10 mouse cellular contexts compared by ENCODE assay signal in the genomic region with DNA sequence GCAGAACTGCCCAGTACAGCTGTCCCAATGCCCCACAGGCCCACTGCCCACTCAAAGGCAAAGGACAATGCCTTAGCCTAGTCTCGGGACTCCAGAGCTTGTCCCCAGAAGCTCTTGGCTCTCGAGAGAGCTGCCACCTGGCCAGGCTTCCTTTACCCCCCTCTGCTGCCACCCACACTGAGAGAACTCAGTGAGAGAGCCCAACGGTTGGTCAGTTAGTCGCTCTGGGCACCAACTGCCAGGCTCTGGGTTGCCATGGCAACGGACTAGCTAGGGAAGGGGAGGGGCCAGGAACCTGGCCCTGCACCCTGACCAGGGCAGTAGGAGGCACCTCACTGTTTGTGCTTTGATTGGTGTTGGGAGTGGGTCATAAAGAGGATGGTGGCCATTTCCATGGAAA. TPM values are rescaled to one million over a fixed set of nuclear protein-coding genes. Genes with fewer than 3 reads are reported as not detected.
DNase-seq lines count a peak whose midpoint lies in the region; ATAC-seq lines count a peak whose summit lies in the region.
"Had no signal": no experiment of that assay in that cellular context is flagged by ENCODE, and none has a peak within 500 bp of the region (broad histone marks: within the 10 kb centered on the region; RNA-seq: fewer than 3 reads in every experiment).

No protein-coding gene starts in this region.

- H3K9me3 ChIP-seq in hindbrain, embryonic 16.5 days (ENCODE audit: control insufficient read depth, low read length) = no peaks in the 10 kb centered on the region
- no peaks in the 10 kb centered on the region for H3K9me3 ChIP-seq in midbrain, embryonic 11.5 days (ENCODE audit: control insufficient read depth, low read length)
- H3K9me3 ChIP-seq: heart, embryonic 15.5 days had no signal

- no peak overlapping the region for H3K9ac ChIP-seq in hindbrain, embryonic 16.5 days (ENCODE audit: low read depth, low read length)
- no peak overlapping the region for H3K9ac ChIP-seq in midbrain, embryonic 11.5 days (ENCODE audit: low read length)
- H3K9ac ChIP-seq: heart, embryonic 15.5 days had no signal

- peaks cover 11% of the 10 kb centered on the region for H3K36me3 ChIP-seq in hindbrain, embryonic 16.5 days (ENCODE audit: control insufficient read depth, insufficient read depth, low read length)
- no peaks in the 10 kb centered on the region for H3K36me3 ChIP-seq in midbrain, embryonic 11.5 days (ENCODE audit: control insufficient read depth, insufficient read depth, low read length)
- H3K36me3 ChIP-seq: heart, embryonic 15.5 days had no signal

- no peak overlapping the region for H3K4me2 ChIP-seq in hindbrain, embryonic 16.5 days (ENCODE audit: low read length)
- no peak overlapping the region for H3K4me2 ChIP-seq in midbrain, embryonic 11.5 days
- H3K4me2 ChIP-seq: heart, embryonic 15.5 days had no signal

- 15% methylated on average over 5 of the region's 5 CpGs for WGBS in hindbrain, embryonic 16.5 days
- 42% methylated on average over 5 of the region's 5 CpGs for WGBS in midbrain, embryonic 11.5 days

- H3K27ac ChIP-seq in hindbrain, embryonic 16.5 days (ENCODE audit: low read depth, low read length) = no peak overlapping the region
- H3K27ac ChIP-seq in midbrain, embryonic 11.5 days (ENCODE audit: low read depth, low read length) = no peak overlapping the region
- H3K27ac ChIP-seq: heart, embryonic 15.5 days; macrophage had no signal

- H3K27me3 ChIP-seq in hindbrain, embryonic 16.5 days (replicated peaks; ENCODE audit: control insufficient read depth, insufficient read depth, low read length) = 0 out of 2 replicates have a peak, but pooled peaks cover 2% of the 10 kb centered on the region
- H3K27me3 ChIP-seq in midbrain, embryonic 11.5 days (ENCODE audit: control insufficient read depth, insufficient read depth, low read length) = peaks cover 23% of the 10 kb centered on the region

- ATAC-seq in hindbrain, embryonic 16.5 days = peak; percentile 38
- no peak for ATAC-seq in midbrain, embryonic 11.5 days (ENCODE audit: low FRiP score)

- DNase-seq in adrenal gland, adult 2 months = peak; percentile 54
- DNase-seq in adrenal gland, adult 8-10 months = no peak
- peak; percentile 77 for DNase-seq in layer of hippocampus, adult 9-11 months
- DNase-seq in layer of hippocampus, postnatal 25 days (ENCODE audit: extremely low spot score in 1 of 2, low spot score in 1 of 2) = no peak
- peak; percentile 62 for DNase-seq in midbrain, embryonic 11.5 days (ENCODE audit: low spot score, missing footprints)
- no peak for DNase-seq in liver
- no peak for DNase-seq in urinary bladder, postnatal 36 days (ENCODE audit: low spot score in 2 of 2)

- H3K4me1 ChIP-seq in hindbrain, embryonic 16.5 days (ENCODE audit: control insufficient read depth, insufficient read depth, low read depth, low read length) = peaks cover 16% of the 10 kb centered on the region
- H3K4me1 ChIP-seq in midbrain, embryonic 11.5 days (ENCODE audit: control insufficient read depth, insufficient read depth, low read length) = peaks cover 6% of the 10 kb centered on the region

- no peak overlapping the region for H3K4me3 ChIP-seq in hindbrain, embryonic 16.5 days (ENCODE audit: low read length)
- no peak overlapping the region for H3K4me3 ChIP-seq in midbrain, embryonic 11.5 days (ENCODE audit: low read depth, low read length)
- H3K4me3 ChIP-seq: heart, embryonic 15.5 days had no signal

RNA-seq across cellular contexts. Expression of a gene that starts 48.2 kb away (rescaled TPM):
- 1 to 10 TPM; 3.2 to 3.6 TPM for total RNA-seq in adrenal gland, adult 2 months (2021)
- polyA plus RNA-seq in adrenal gland, adult 2 months (2012; rRNA removed) = 1.7 and 2.3 TPM in 2 replicates
- total RNA-seq in adrenal gland, adult 8-10 months (2022) = 1 to 10 TPM; 4.1 to 7.4 (median 5.5) TPM
- 100 to 1,000 TPM; 175 to 188 TPM for total RNA-seq in layer of hippocampus, postnatal 25 days (2021)
- polyA plus RNA-seq in hindbrain, embryonic 16.5 days (2015; fragmentation: Nextera tagmentation; extraction: Ambion mirVana) = 11.6 and 13.3 TPM in 2 replicates
- polyA plus RNA-seq in midbrain, embryonic 11.5 days (2014; fragmentation: Nextera tagmentation; extraction: Ambion mirVana) = 0.18 TPM in 2 replicates
- polyA plus RNA-seq: macrophage had no signal

Comparison
In these comparisons a context has a peak if more than half of its experiments do, and no peak if none do; other contexts are left out.
1. DNase-seq: peak in adrenal gland, adult 2 months (single experiment), layer of hippocampus, adult 9-11 months (single experiment) and midbrain, embryonic 11.5 days (single experiment); none in adrenal gland, adult 8-10 months (single experiment), layer of hippocampus, postnatal 25 days (0 of 2), liver (single experiment) and urinary bladder, postnatal 36 days (0 of 2).
2. RNA of a gene that starts 48.2 kb away (total RNA-seq): 175 to 188 TPM in layer of hippocampus, postnatal 25 days; 4.1 to 7.4 TPM in adrenal gland, adult 8-10 months and 3.2 to 3.6 TPM in adrenal gland, adult 2 months; every median in the first group is over 10 times any median in the second.